Mouse (Mus musculus): ENCODE results near the gene Cit.

- TF ChIP-seq EP300 (optimal IDR thresholded peaks at IDR 0.05): no peak
- TF ChIP-seq CTCF (IDR thresholded peaks at IDR 0.05; ENCODE audit: low read depth): no peak
Observed at GRCm38 (mm10) chr5:115961809-115962208, 116.7 kb downstream of the Cit start.
